13 mouse cellular contexts compared by ENCODE assay signal in genomic region chr9:95694526-95694925, GRCm38 (mm10). TPM values are rescaled to one million over a fixed set of nuclear protein-coding genes. Genes with fewer than 3 reads are reported as not detected.
"Had no signal": no experiment of that assay in that cellular context is flagged by ENCODE, and none has a peak within 500 bp of the region (broad histone marks: within the 10 kb centered on the region; RNA-seq: fewer than 3 reads in every experiment).

No protein-coding gene starts in this region.

- H3K4me2 ChIP-seq: liver, embryonic 11.5 days; liver, embryonic 15.5 days; midbrain, embryonic 11.5 days; midbrain, embryonic 15.5 days; neural tube, embryonic 12.5 days had no signal

- H3K9ac ChIP-seq: kidney, embryonic 15.5 days; liver, embryonic 15.5 days; midbrain, embryonic 15.5 days; neural tube, embryonic 12.5 days had no signal

- H3K9me3 ChIP-seq: kidney, embryonic 15.5 days; liver, embryonic 15.5 days; midbrain, embryonic 15.5 days; neural tube, embryonic 12.5 days had no signal

- H3K27me3 ChIP-seq: liver, embryonic 15.5 days; midbrain, embryonic 15.5 days; neural tube, embryonic 12.5 days had no signal

- DNase-seq: kidney, postnatal 14 days; lung, adult 2 months; lung, postnatal 36 days; thymus, postnatal 4 days had no signal

- H3K36me3 ChIP-seq: kidney, embryonic 15.5 days; liver, embryonic 15.5 days; midbrain, embryonic 15.5 days; neural tube, embryonic 12.5 days had no signal

- ATAC-seq: lung, postnatal 0 days; midbrain, embryonic 15.5 days had no signal

- H3K27ac ChIP-seq: kidney, embryonic 15.5 days; liver, embryonic 15.5 days; midbrain, embryonic 15.5 days; neural tube, embryonic 12.5 days had no signal

- H3K4me1 ChIP-seq: liver, embryonic 15.5 days; midbrain, embryonic 15.5 days; neural tube, embryonic 12.5 days had no signal

- H3K4me3 ChIP-seq: kidney, embryonic 15.5 days; liver, embryonic 15.5 days; midbrain, embryonic 15.5 days; neural tube, embryonic 12.5 days had no signal

RNA-seq across cellular contexts. Expression of gene Pcolce2, which starts 57.1 kb away (rescaled TPM):
- total RNA-seq: monocyte, adult 5-6 weeks; neutrophil, adult 5-6 weeks had no signal
